Mouse (Mus musculus) MEL (cell line): ENCODE data around the gene Pik3r1. TPM values are rescaled to one million over a fixed set of nuclear protein-coding genes. Genes with fewer than 3 reads are reported as not detected.

Source experiments
- DNase-seq: peaks from one replicate; pipeline ENCODE4 v3.0.0; 2011; ENCODE audit warnings: low read depth, low spot score
- H3K27ac ChIP-seq: 2 replicates; pipeline ENCODE4 v1.5.1; 2012; ENCODE audit warnings: low read depth, mild to moderate bottlenecking, control low read depth, low read length, moderate library complexity; ENCODE audit not compliant: control insufficient read depth
- H3K27me3 ChIP-seq, 2 experiments: fragments of 150-350 bp in 1 of 2; sonication (generic) in 1 of 2; 2 replicates each; pipeline ENCODE4 v1.6.1; 2012; ENCODE audit warnings: low read length in 2 of 2, mild to moderate bottlenecking in 2 of 2, improper control_type of control experiment in 1 of 2, moderate library complexity in 1 of 2; ENCODE audit not compliant: insufficient read depth in 2 of 2, control insufficient read depth in 1 of 2
- H3K36me3 ChIP-seq, 2 experiments: 2 replicates each; pipeline ENCODE4 v1.6.1; 2012 to 2014; ENCODE audit warnings: low read length in 2 of 2, improper control_type of control experiment in 1 of 2, inconsistent platforms in 1 of 2, mild to moderate bottlenecking in 1 of 2; ENCODE audit not compliant: insufficient read depth in 2 of 2, control insufficient read depth in 1 of 2
- H3K4me1 ChIP-seq, 2 experiments: fragments of 150-350 bp in 1 of 2; sonication (generic) in 1 of 2; 2 replicates each; pipeline ENCODE4 v1.6.1; 2012; ENCODE audit warnings: low read length in 2 of 2, improper control_type of control experiment in 1 of 2, mild to moderate bottlenecking in 1 of 2; ENCODE audit not compliant: insufficient read depth in 2 of 2, control insufficient read depth in 1 of 2
- H3K4me3 ChIP-seq, 2 experiments: fragments of 150-350 bp in 1 of 2; sonication (generic) in 1 of 2; 2 replicates each; pipeline ENCODE4 v1.5.1; 2012; ENCODE audit warnings: low read depth in 2 of 2, low read length in 2 of 2, mild to moderate bottlenecking in 2 of 2, moderate library complexity in 2 of 2, control low read depth in 1 of 2, improper control_type of control experiment in 1 of 2; ENCODE audit not compliant: control insufficient read depth in 1 of 2, insufficient read depth in 1 of 2
- H3K79me2 ChIP-seq: 2 replicates; pipeline ENCODE4 v1.6.1; 2012; ENCODE audit warnings: mild to moderate bottlenecking, low read length, moderate library complexity; ENCODE audit not compliant: control insufficient read depth, poor library complexity, insufficient read depth
- H3K9ac ChIP-seq: 2 replicates; pipeline ENCODE4 v1.6.1; 2012; ENCODE audit warnings: low read depth, mild to moderate bottlenecking, control low read depth, low read length, moderate library complexity; ENCODE audit not compliant: control insufficient read depth, poor library complexity, severe bottlenecking
- H3K9me3 ChIP-seq: fragments of 150-350 bp; sonication (generic); replicated peaks from 2 replicates; pipeline ENCODE4 v1.6.1; 2012; ENCODE audit warnings: mild to moderate bottlenecking, low read length, improper control_type of control experiment, moderate library complexity; ENCODE audit not compliant: insufficient read depth
- BHLHE40 ChIP-seq: IDR thresholded peaks from 2 replicates; pipeline ENCODE4 v1.6.1; 2012; ENCODE audit warnings: low read depth, mild to moderate bottlenecking, inconsistent platforms, low read length, improper control_type of control experiment, borderline replicate concordance
- CHD1 ChIP-seq: IDR thresholded peaks from 2 replicates; pipeline ENCODE4 v1.6.1; 2012; ENCODE audit warnings: low read depth, mild to moderate bottlenecking, inconsistent platforms, low read length, improper control_type of control experiment
- CTCF ChIP-seq, 3 experiments: IDR thresholded peaks in 2 of 3; conservative IDR thresholded peaks in 1 of 3; 2 replicates each; pipeline ENCODE4 v1.5.1; 2011 to 2012; ENCODE audit warnings: low read length in 3 of 3, low read depth in 2 of 3, mild to moderate bottlenecking in 2 of 3, improper control_type of control experiment in 1 of 3, inconsistent platforms in 1 of 3, mixed read lengths in 1 of 3, moderate library complexity in 1 of 3; ENCODE audit not compliant: control insufficient read depth in 1 of 3, insufficient read depth in 1 of 3, poor library complexity in 1 of 3, severe bottlenecking in 1 of 3
- EP300 ChIP-seq, 2 experiments: IDR thresholded peaks; 2 replicates each; pipeline ENCODE4 v1.6.1; 2011; ENCODE audit warnings: improper control_type of control experiment in 2 of 2, low read length in 2 of 2, low read depth in 1 of 2, mild to moderate bottlenecking in 1 of 2
- GABPA ChIP-seq: IDR thresholded peaks from 2 replicates; pipeline ENCODE4 v1.6.1; 2012; ENCODE audit warnings: low read depth, mild to moderate bottlenecking, inconsistent platforms, low read length, improper control_type of control experiment, moderate library complexity
- GATA1 ChIP-seq: IDR thresholded peaks from 2 replicates; pipeline ENCODE4 v1.6.1; 2011; ENCODE audit warnings: low read depth, low read length, improper control_type of control experiment
- HCFC1 ChIP-seq: IDR thresholded peaks from 2 replicates; pipeline ENCODE4 v1.6.1; 2012; ENCODE audit warnings: low read depth, mild to moderate bottlenecking, inconsistent platforms, low read length, improper control_type of control experiment, moderate library complexity
- JUND ChIP-seq: IDR thresholded peaks from 2 replicates; pipeline ENCODE4 v1.6.1; 2011; ENCODE audit warnings: low read depth, mild to moderate bottlenecking, improper control_type of control experiment, low read length
- KAT2A ChIP-seq: conservative IDR thresholded peaks from 2 replicates; pipeline ENCODE4 v1.6.1; 2012; ENCODE audit warnings: low read depth, low read length, improper control_type of control experiment, inconsistent platforms
- MAFK ChIP-seq: IDR thresholded peaks from 2 replicates; pipeline ENCODE4 v1.6.1; 2011; ENCODE audit warnings: low read depth, mild to moderate bottlenecking, low read length, improper control_type of control experiment, borderline replicate concordance
- MAX ChIP-seq: IDR thresholded peaks from 2 replicates; pipeline ENCODE4 v1.6.1; 2011; ENCODE audit warnings: low read length, improper control_type of control experiment
- MEF2A ChIP-seq: IDR thresholded peaks from 2 replicates; pipeline ENCODE4 v1.6.1; 2014; ENCODE audit warnings: low read depth, mild to moderate bottlenecking, inconsistent platforms, low read length, improper control_type of control experiment; ENCODE audit not compliant: poor library complexity, insufficient replicate concordance, severe bottlenecking; ENCODE audit errors: extremely low read depth
- MXI1 ChIP-seq: IDR thresholded peaks from 2 replicates; pipeline ENCODE4 v1.6.1; 2011; ENCODE audit warnings: mild to moderate bottlenecking, low read depth, low read length, improper control_type of control experiment
- MYB ChIP-seq: IDR thresholded peaks from 2 replicates; pipeline ENCODE4 v1.6.1; 2011; ENCODE audit warnings: mild to moderate bottlenecking, low read depth, low read length, improper control_type of control experiment
- MYC ChIP-seq: IDR thresholded peaks from 2 replicates; pipeline ENCODE4 v1.6.1; 2011; ENCODE audit warnings: low read depth, mild to moderate bottlenecking, low read length, improper control_type of control experiment, moderate library complexity
- NELFE ChIP-seq: IDR thresholded peaks from 2 replicates; pipeline ENCODE4 v1.6.1; 2011; ENCODE audit warnings: low read depth, low read length, improper control_type of control experiment
- NRF1 ChIP-seq: IDR thresholded peaks from 2 replicates; pipeline ENCODE4 v1.6.1; 2014; ENCODE audit warnings: low read depth, mild to moderate bottlenecking, inconsistent platforms, low read length, improper control_type of control experiment, moderate library complexity; ENCODE audit not compliant: poor library complexity, insufficient read depth, severe bottlenecking
- POLR2A ChIP-seq, 2 experiments: IDR thresholded peaks; 2 replicates each; pipeline ENCODE4 v1.6.1; 2011 to 2012; ENCODE audit warnings: low read length in 2 of 2, mild to moderate bottlenecking in 2 of 2, control low read depth in 1 of 2, improper control_type of control experiment in 1 of 2, low read depth in 1 of 2, moderate library complexity in 1 of 2; ENCODE audit not compliant: control insufficient read depth in 1 of 2, insufficient read depth in 1 of 2, poor library complexity in 1 of 2
- RCOR1 ChIP-seq: IDR thresholded peaks from 2 replicates; pipeline ENCODE4 v1.6.1; 2012; ENCODE audit warnings: low read depth, mild to moderate bottlenecking, inconsistent platforms, low read length, improper control_type of control experiment
- SIN3A ChIP-seq: IDR thresholded peaks from 2 replicates; pipeline ENCODE4 v1.6.1; 2012; ENCODE audit warnings: low read length, improper control_type of control experiment, inconsistent platforms
- TCF12 ChIP-seq: IDR thresholded peaks from 2 replicates; pipeline ENCODE4 v1.6.1; 2014; ENCODE audit warnings: low read depth, mild to moderate bottlenecking, inconsistent platforms, low read length, improper control_type of control experiment, moderate library complexity
- USF2 ChIP-seq, 2 experiments: IDR thresholded peaks; 2 replicates each; pipeline ENCODE4 v1.6.1; 2011 to 2012; ENCODE audit warnings: improper control_type of control experiment in 2 of 2, low read length in 2 of 2, borderline replicate concordance in 1 of 2, inconsistent platforms in 1 of 2, low read depth in 1 of 2, mild to moderate bottlenecking in 1 of 2; ENCODE audit not compliant: insufficient read depth in 1 of 2
- ZC3H11A ChIP-seq: IDR thresholded peaks from 2 replicates; pipeline ENCODE4 v1.6.1; 2012; ENCODE audit warnings: low read depth, mild to moderate bottlenecking, inconsistent platforms, low read length, improper control_type of control experiment
- ZMIZ1 ChIP-seq: IDR thresholded peaks from 2 replicates; pipeline ENCODE4 v1.6.1; 2012; ENCODE audit warnings: low read depth, mild to moderate bottlenecking, inconsistent platforms, low read length, improper control_type of control experiment, moderate library complexity
- polyA plus RNA-seq, 2 experiments: library from polyadenylated mRNA; stranded (reverse) in 1 of 2; unstranded in 1 of 2; fragments of >175 nt in 1 of 2; fragments of >200 nt in 1 of 2; gene quantifications; 2 replicates each; pipeline versions ENCODE4 v1.2.1 to v1.2.4; 2012; ENCODE audit warnings: low replicate concordance in 2 of 2, low read depth in 1 of 2; ENCODE audit not compliant: insufficient read length in 2 of 2, insufficient read depth in 1 of 2, missing spikeins in 1 of 2
- total RNA-seq: library from RNA; depleted of rRNA; stranded (reverse); fragments of 300-350 nt; gene quantifications from 2 replicates; pipeline ENCODE4 v1.2.3, GENCODE M21; 2012

Gene Pik3r1
- total and polyA plus RNA-seq, 3 experiments, result 23.8 to 116 (median 41.4) TPM

DNA sequence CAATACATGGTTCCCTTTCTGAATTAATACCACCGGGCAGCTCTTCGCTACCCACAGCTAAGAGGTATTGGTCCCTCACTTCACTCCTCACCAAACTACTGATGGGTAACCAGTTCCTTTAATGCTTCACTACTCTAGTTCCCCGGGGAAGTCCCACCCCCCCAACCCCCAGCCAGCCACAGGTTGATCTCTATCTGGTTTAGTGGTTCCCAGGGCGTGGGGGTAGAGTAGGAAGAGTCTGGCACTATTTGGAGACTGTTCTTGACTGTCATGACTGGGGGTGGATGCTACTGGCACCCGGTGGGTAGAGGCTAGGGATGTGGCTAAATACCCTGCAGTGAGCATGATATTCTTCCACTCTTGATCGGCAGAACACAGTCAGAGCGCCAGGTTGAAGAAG, 61.6 kb downstream of the Pik3r1 start:
- Histone ChIP-seq H3K4me1 (peaks cover 0 to 5% of the 10 kb centered on the region in 2 experiments; a peak in 1 of 4 replicates), H3K9ac (no peak overlapping the region), H3K36me3 (peaks cover 2 to 23% of the 10 kb centered on the region in 2 experiments), H3K27me3 (no peaks in the 10 kb centered on the region), H3K79me2 (no peaks in the 10 kb centered on the region; the same call in none of the 2 replicates), H3K4me3 (no peak overlapping the region), H3K27ac (no peak overlapping the region), H3K9me3 (no peaks in the 10 kb centered on the region)
- DNase-seq, result no peak
- no peak for TF ChIP-seq JUND
- no peak for TF ChIP-seq GATA1
- TF ChIP-seq ZMIZ1, result no peak
- TF ChIP-seq MYB, result no peak
- no peak for TF ChIP-seq EP300 (IDR thresholded peaks at IDR 0.05; ENCODE audit: low read depth in 1 of 2, low read length in 2 of 2)
- TF ChIP-seq MYC, result no peak
- no peak for TF ChIP-seq MAFK
- TF ChIP-seq MAX, result no peak
- TF ChIP-seq ZC3H11A, result no peak
- no peak for TF ChIP-seq POLR2A (IDR thresholded peaks at IDR 0.05; ENCODE audit: control insufficient read depth in 1 of 2, insufficient read depth in 1 of 2, low read depth in 1 of 2, low read length in 2 of 2, poor library complexity in 1 of 2)
- no peak for TF ChIP-seq SIN3A
- no peak for TF ChIP-seq USF2 (IDR thresholded peaks at IDR 0.05; ENCODE audit: borderline replicate concordance in 1 of 2, insufficient read depth in 1 of 2, low read depth in 1 of 2, low read length in 2 of 2)
- no peak for TF ChIP-seq KAT2A
- no peak for TF ChIP-seq TCF12
- no peak for TF ChIP-seq RCOR1
- no peak for TF ChIP-seq GABPA
- no peak for TF ChIP-seq MXI1
- TF ChIP-seq HCFC1, result no peak

GRCm38 (mm10) chr13:101702096-101702775, 65.8 kb downstream of the Pik3r1 start:
- Histone ChIP-seq H3K9ac (no peak overlapping the region), H3K4me3 (no peak overlapping the region), H3K36me3 (peaks cover 2 to 25% of the 10 kb centered on the region in 2 experiments; a peak in 2 of 4 replicates), H3K9me3 (no peaks in the 10 kb centered on the region), H3K27ac (no peak overlapping the region), H3K79me2 (no peaks in the 10 kb centered on the region), H3K4me1 (peaks cover 0 to 2% of the 10 kb centered on the region in 2 experiments; a peak in 1 of 4 replicates), H3K27me3 (no peaks in the 10 kb centered on the region)
- TF ChIP-seq MXI1, result no peak
- no peak for TF ChIP-seq NELFE
- TF ChIP-seq MAX, result no peak
- no peak for TF ChIP-seq CTCF (IDR thresholded peaks at IDR 0.05 in 2 of 3, conservative IDR thresholded peaks at IDR 0.05 in 1 of 3; ENCODE audit: control insufficient read depth in 1 of 3, insufficient read depth in 1 of 3, low read depth in 2 of 3, low read length in 3 of 3, poor library complexity in 1 of 3, severe bottlenecking in 1 of 3)
- no peak for TF ChIP-seq BHLHE40
- no peak for TF ChIP-seq HCFC1
- TF ChIP-seq TCF12, result no peak
- no peak for TF ChIP-seq CHD1
- TF ChIP-seq KAT2A, result no peak
- no peak for TF ChIP-seq MEF2A
- TF ChIP-seq USF2 (IDR thresholded peaks at IDR 0.05; ENCODE audit: borderline replicate concordance in 1 of 2, insufficient read depth in 1 of 2, low read depth in 1 of 2, low read length in 2 of 2), result no peak
- no peak for TF ChIP-seq NRF1
- no peak for DNase-seq
